Mouse (Mus musculus) stomach, embryonic 16.5 days (tissue): ENCODE results near the gene Tmem198b. TPM values are rescaled to one million over a fixed set of nuclear protein-coding genes. Genes with fewer than 3 reads are reported as not detected.

Source experiments
- ATAC-seq: fragments of 200-750 bp; cut with Nextera tagmentation; 2 replicates; pipeline ENCODE4 v1.8.0; 2017; ENCODE audit warnings: moderate number of reproducible peaks, moderate TSS enrichment; ENCODE audit not compliant: insufficient read depth, low FRiP score
- H3K27ac ChIP-seq: fragments of 300-500 bp; sonication (generic); 2 replicates; pipeline ENCODE4 v1.5.1; 2014; ENCODE audit warnings: low read length
- H3K27me3 ChIP-seq: fragments of 300-500 bp; sonication (generic); 2 replicates; pipeline ENCODE4 v1.6.1; 2014; ENCODE audit warnings: low read length, control low read depth, mixed read lengths; ENCODE audit not compliant: control insufficient read depth, insufficient read depth
- H3K36me3 ChIP-seq: fragments of 300-500 bp; sonication (generic); 2 replicates; pipeline ENCODE4 v1.6.1; 2014; ENCODE audit warnings: low read length; ENCODE audit not compliant: control insufficient read depth, insufficient read depth
- H3K4me1 ChIP-seq: fragments of 300-500 bp; sonication (generic); 2 replicates; pipeline ENCODE4 v1.6.1; 2014; ENCODE audit warnings: low read length, control low read depth, mixed read lengths; ENCODE audit not compliant: control insufficient read depth, insufficient read depth
- H3K4me2 ChIP-seq: fragments of 300-500 bp; sonication (generic); 2 replicates; pipeline ENCODE4 v1.6.1; 2014; ENCODE audit warnings: low read depth, low read length, mixed read lengths
- H3K4me3 ChIP-seq: fragments of 300-500 bp; sonication (generic); replicated peaks from 2 replicates; pipeline ENCODE4 v1.5.1; 2014; ENCODE audit warnings: mild to moderate bottlenecking, low read length
- H3K9ac ChIP-seq: fragments of 300-500 bp; sonication (generic); 2 replicates; pipeline ENCODE4 v1.6.1; 2014; ENCODE audit warnings: low read length
- H3K9me3 ChIP-seq: fragments of 300-500 bp; sonication (generic); replicated peaks from 2 replicates; pipeline ENCODE4 v1.6.1; 2016; ENCODE audit warnings: low read length, control low read depth; ENCODE audit not compliant: control insufficient read depth
- WGBS: fragments of 180-500 bp; shearing (Covaris S2); extraction: QIAGEN DNeasy Blood & Tissue Kit; methylation state at CpG from one replicate; pipeline ENCODE4 v1.1.7; 2014; 5-methylcytosine and 5-hydroxymethylcytosine counted together
- polyA plus RNA-seq: library from polyadenylated mRNA; unstranded; fragments of >200 nt; fragmentation: Nextera tagmentation; extraction: Ambion mirVana; gene quantifications from 2 replicates; pipeline ENCODE4 v1.2.1, GENCODE M21; 2015

The Tmem198b gene
- polyA plus RNA-seq, 1 experiment from 2014 or later = 17.3 TPM

- Histone ChIP-seq H3K36me3 (no peaks in the 10 kb centered on the region), H3K9me3 (no peaks in the 10 kb centered on the region), H3K27ac (no peak overlapping the region), H3K9ac (no peak overlapping the region), H3K4me2 (no peak overlapping the region), H3K4me3 (no peak overlapping the region), H3K27me3 (no peaks in the 10 kb centered on the region), H3K4me1 (no peaks in the 10 kb centered on the region)
- ATAC-seq = no peak
These were observed 12.1 kb downstream of the Tmem198b start for GRCm38 (mm10) chr10:128792041-128792440.

DNA sequence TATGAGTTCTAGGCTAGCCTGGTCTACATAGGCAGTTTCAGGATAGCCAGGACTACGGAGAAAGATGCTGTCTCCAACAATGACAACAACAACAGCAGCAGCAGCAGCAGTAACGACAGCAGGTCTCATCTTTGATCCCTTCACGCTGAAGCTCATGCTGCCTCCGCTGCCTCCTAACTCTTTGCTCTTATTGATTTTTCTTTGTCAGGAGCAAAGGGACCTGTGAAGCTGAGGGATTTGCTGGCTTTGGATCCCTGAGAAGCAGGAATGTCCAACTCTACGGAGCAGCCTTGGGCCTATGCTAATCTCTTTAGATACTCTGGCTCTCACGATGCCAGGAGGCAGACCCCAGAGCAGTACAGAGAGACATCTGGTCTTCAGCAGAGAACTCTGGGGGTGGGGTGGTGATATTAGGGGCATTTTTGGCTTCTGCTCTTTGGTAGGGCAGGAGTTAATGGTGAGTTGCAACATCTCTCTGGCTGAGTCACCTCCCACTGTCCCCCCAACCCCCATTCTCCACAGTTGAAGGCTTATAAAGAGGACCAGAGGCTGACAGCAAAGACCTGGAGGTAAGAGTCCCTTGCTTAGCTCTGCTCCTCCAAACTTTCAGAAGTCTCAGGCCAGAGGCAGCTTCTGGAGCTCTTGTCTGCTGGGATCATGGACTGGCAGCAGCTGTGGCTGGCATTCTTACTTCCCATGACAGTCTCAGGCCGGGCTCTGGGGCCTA, 13.6 kb downstream of the Tmem198b start, which contains the start of gene Mmp19:
TSS of gene Mmp19 (plus strand) at position 513 of the 727 bp plus-strand sequence.
- no peaks in the 10 kb centered on the region for H3K27me3 ChIP-seq
- peak within 1 kb of the TSS; percentile 24 for H3K4me3 ChIP-seq
- no peaks in the 10 kb centered on the region for H3K36me3 ChIP-seq
- no peaks in the 10 kb centered on the region for H3K9me3 ChIP-seq
- peak within 1 kb of the TSS; percentile 31; the same call in 1 of the 2 replicates for H3K4me2 ChIP-seq
- no peaks in the 10 kb centered on the region for H3K4me1 ChIP-seq
- H3K9ac ChIP-seq = peak within 1 kb of the TSS; percentile 50; the same call in 1 of the 2 replicates
- no peak within 1 kb of the TSS for H3K27ac ChIP-seq
- no peak for ATAC-seq
- 57% methylated on average over 7 of the region's 7 CpGs for WGBS

- H3K4me1 ChIP-seq = peaks cover 13% of the 10 kb centered on the region; the same call in 1 of the 2 replicates
- ATAC-seq = no peak
- H3K9me3 ChIP-seq = peaks cover 3% of the 10 kb centered on the region; the same call in 1 of the 2 replicates
- no peaks in the 10 kb centered on the region for H3K36me3 ChIP-seq
- H3K4me3 ChIP-seq = no peak overlapping the region
- no peaks in the 10 kb centered on the region for H3K27me3 ChIP-seq
- H3K27ac ChIP-seq = no peak overlapping the region
- H3K9ac ChIP-seq = no peak overlapping the region
- 90% methylated on average over 1 of the region's 1 CpGs for WGBS
- H3K4me2 ChIP-seq = no peak overlapping the region
These were observed 24.0 kb downstream of the Tmem198b start for GRCm38 (mm10) chr10:128780200-128780599.

GRCm38 (mm10) chr10:128779011-128779795, 25.0 kb downstream of the Tmem198b start:
- 24% methylated on average over 8 of the region's 8 CpGs for WGBS
- H3K9me3 ChIP-seq = no peaks in the 10 kb centered on the region
- ATAC-seq = peak; percentile 96
- H3K27ac ChIP-seq = peak overlapping the region; percentile 79
- 0 out of 2 replicates have a peak overlapping the region, but pooled peaks have one; percentile 8 for H3K4me2 ChIP-seq
- no peak overlapping the region for H3K4me3 ChIP-seq
- no peaks in the 10 kb centered on the region for H3K27me3 ChIP-seq
- H3K4me1 ChIP-seq = peaks cover 13% of the 10 kb centered on the region; the same call in 1 of the 2 replicates
- no peaks in the 10 kb centered on the region for H3K36me3 ChIP-seq
- H3K9ac ChIP-seq = no peak overlapping the region

DNA sequence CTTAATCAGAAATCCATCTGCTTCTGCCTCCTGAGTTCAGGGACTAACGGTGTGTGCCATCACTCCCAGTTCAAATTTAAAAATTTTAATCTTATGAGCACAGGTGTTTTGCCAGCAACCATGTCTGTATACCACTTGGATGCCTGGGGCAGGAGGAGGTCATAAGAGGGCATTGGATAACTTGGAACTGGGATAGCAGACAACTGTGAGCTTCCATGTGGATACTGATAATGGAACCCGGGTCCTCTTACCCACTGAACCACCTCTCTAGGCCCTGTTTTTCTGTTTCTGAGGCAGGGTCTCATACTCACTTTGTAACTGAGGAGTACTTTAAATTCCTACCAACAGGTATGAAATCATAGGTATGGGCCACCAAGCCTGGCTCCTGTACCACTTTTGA, 25.7 kb downstream of the Tmem198b start:
- no peaks in the 10 kb centered on the region for H3K27me3 ChIP-seq
- no peak overlapping the region for H3K4me3 ChIP-seq
- 96% methylated on average over 2 of the region's 2 CpGs for WGBS
- no peak overlapping the region for H3K9ac ChIP-seq
- ATAC-seq = no peak
- no peak overlapping the region for H3K4me2 ChIP-seq
- H3K36me3 ChIP-seq = no peaks in the 10 kb centered on the region
- H3K9me3 ChIP-seq = no peaks in the 10 kb centered on the region
- peaks cover 13% of the 10 kb centered on the region; the same call in 1 of the 2 replicates for H3K4me1 ChIP-seq
- peak overlapping the region; percentile 79 for H3K27ac ChIP-seq

DNA sequence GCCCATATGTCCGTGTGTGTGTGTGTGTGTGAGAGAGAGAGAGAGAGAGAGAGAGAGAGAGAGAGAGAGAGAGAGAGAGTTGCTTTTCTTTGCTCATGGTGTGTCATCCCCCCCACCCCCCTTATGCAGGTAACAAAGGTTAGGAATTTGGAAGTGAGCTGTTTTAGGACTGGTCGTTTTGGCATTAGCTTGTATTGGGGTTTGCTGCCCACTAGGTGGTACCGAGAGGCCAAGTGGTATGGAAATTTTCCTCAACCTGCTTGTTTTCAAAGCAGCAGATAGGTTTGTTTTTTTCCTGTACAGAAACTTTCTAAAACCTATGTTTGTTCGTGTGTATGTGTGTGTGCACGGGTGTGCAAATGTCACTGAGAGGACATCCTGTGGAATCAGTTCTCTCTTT, 30.5 kb downstream of the Tmem198b start:
- no peak for ATAC-seq
- Histone ChIP-seq H3K4me1 (0 out of 2 replicates have a peak, but pooled peaks cover 4% of the 10 kb centered on the region), H3K9ac (no peak overlapping the region), H3K27me3 (no peaks in the 10 kb centered on the region), H3K4me3 (no peak overlapping the region), H3K36me3 (no peaks in the 10 kb centered on the region), H3K4me2 (no peak overlapping the region), H3K9me3 (no peaks in the 10 kb centered on the region), H3K27ac (no peak overlapping the region)
- WGBS = 30% methylated on average over 5 of the region's 5 CpGs

DNA sequence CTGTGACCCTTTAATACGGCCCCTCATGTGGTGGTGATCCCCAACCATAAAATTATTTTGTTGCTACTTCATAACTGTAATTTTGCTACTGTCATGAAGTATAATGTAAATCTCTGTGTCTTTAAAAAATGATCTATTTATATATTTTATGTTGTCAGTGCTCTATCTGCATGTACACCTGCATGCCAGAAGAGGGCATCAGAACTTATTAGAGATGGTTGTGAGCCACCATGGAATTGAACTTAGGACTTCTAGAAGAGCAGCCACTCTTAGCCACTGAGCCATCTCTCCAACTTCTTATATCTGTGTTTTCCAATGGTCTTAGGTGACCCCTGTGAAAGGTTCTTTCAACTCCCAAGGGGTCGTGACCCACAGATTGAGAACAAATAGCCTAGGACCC, 31.3 kb downstream of the Tmem198b start:
- H3K9ac ChIP-seq = no peak overlapping the region
- H3K36me3 ChIP-seq = no peaks in the 10 kb centered on the region
- no peak overlapping the region for H3K27ac ChIP-seq
- WGBS = 78% methylated on average over 2 of the region's 2 CpGs
- H3K4me1 ChIP-seq = no peaks in the 10 kb centered on the region
- H3K9me3 ChIP-seq = no peaks in the 10 kb centered on the region
- ATAC-seq = no peak
- no peaks in the 10 kb centered on the region for H3K27me3 ChIP-seq
- H3K4me3 ChIP-seq = no peak overlapping the region
- H3K4me2 ChIP-seq = no peak overlapping the region
